ENCODE assay signal across 8 mouse cellular contexts in the genomic region with DNA sequence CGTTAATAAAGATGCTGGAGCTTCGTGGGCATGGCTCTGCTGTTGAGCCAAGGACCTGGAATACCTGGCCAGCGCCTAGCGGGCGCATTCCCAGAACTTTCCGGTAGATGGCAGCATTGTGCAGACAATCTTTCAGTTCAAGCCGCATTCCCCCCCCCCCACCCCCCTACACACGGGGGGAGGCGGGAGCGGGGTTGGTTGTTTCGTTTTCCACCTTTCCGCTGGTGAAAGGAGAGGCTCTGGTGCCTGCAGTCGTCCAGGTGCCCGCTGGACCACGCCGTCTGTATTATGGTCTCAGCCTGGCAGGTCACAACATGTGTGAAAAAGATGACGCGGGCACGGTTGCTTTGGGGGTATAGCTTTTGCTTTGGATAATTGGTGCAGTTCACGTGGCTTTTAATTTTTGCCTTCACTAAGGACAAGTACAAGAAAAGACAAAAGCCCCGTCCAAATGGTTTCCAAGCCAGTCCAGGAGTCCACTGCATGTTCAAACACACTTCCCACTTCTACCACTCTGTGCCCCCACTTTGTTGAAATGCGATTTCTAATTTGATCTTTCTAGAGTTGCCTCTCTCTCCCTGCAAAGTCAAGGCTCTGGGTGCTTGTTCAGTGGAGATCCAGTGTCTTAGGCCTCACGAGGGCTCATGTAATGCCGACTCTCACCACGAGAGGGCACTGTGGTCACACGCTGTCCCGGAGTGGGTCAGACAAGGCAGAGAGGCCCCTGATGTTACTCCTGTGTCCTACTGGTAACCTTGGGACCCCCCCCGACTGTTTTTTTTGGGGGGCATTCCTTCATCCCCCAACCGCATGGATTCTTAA. TPM values are rescaled to one million over a fixed set of nuclear protein-coding genes. Genes with fewer than 3 reads are reported as not detected.
A peak's percentile ranks its signal among the peaks of the same experiment; 100 is the strongest.
DNase-seq lines count a peak whose midpoint lies in the region; ATAC-seq lines count a peak whose summit lies in the region.

No protein-coding gene starts in this region.

- no peaks in the 10 kb centered on the region for H3K9me3 ChIP-seq in hindbrain, embryonic 16.5 days (ENCODE audit: control insufficient read depth, low read length)

- peak overlapping the region; percentile 52 for H3K4me3 ChIP-seq in hindbrain, embryonic 16.5 days (ENCODE audit: low read length)

- ATAC-seq in hindbrain, embryonic 16.5 days, result peak; percentile 94

- H3K4me2 ChIP-seq in hindbrain, embryonic 16.5 days (ENCODE audit: low read length), result peak overlapping the region; percentile 65

- under 1% methylated on average over 29 of the region's 29 CpGs for WGBS in hindbrain, embryonic 16.5 days

- peak overlapping the region; percentile 72 for H3K9ac ChIP-seq in hindbrain, embryonic 16.5 days (ENCODE audit: low read depth, low read length)

- no peaks in the 10 kb centered on the region for H3K27me3 ChIP-seq in hindbrain, embryonic 16.5 days (replicated peaks; ENCODE audit: control insufficient read depth, insufficient read depth, low read length)

- DNase-seq in ZHBTc4 (ENCODE audit: low read depth, low spot score), result peak; percentile 87
- DNase-seq in cerebellum, postnatal 4 days (ENCODE audit: low spot score in 2 of 2), result peak; percentile 96 to 99
- DNase-seq in gastrocnemius, adult 18-20 months (ENCODE audit: low spot score), result peak; percentile 94
- peak; percentile 89 for DNase-seq in left cerebral cortex, adult 11 months (ENCODE audit: low spot score)
- peak; percentile 96 for DNase-seq in lung, postnatal 36 days
- DNase-seq in retina, embryonic 14.5 days (ENCODE audit: low spot score), result peak; percentile 97
- peak; percentile 89 to 95 for DNase-seq in thymus, postnatal 36 days

- no peaks in the 10 kb centered on the region for H3K36me3 ChIP-seq in hindbrain, embryonic 16.5 days (ENCODE audit: control insufficient read depth, insufficient read depth, low read length)

- H3K4me1 ChIP-seq in hindbrain, embryonic 16.5 days (ENCODE audit: control insufficient read depth, insufficient read depth, low read depth, low read length), result no peaks in the 10 kb centered on the region; the same call in 1 of the 2 replicates

- H3K27ac ChIP-seq in hindbrain, embryonic 16.5 days (ENCODE audit: low read depth, low read length), result peak overlapping the region; percentile 81

RNA-seq across cellular contexts. Expression of gene Igfbp7, which starts 52.3 kb away (rescaled TPM):
- 10 to 100 TPM; 63.6 to 75.9 TPM for total RNA-seq in gastrocnemius, adult 18-20 months (2021)
- polyA plus RNA-seq in hindbrain, embryonic 16.5 days (2015; fragmentation: Nextera tagmentation; extraction: Ambion mirVana), result 78.7 and 80.6 TPM in 2 replicates

Comparison
In these comparisons a context has a peak if more than half of its experiments do, and no peak if none do; other contexts are left out.
1. Peak in every context shown above with its lines: DNase-seq, ATAC-seq, H3K4me3 ChIP-seq and H3K27ac ChIP-seq.